Mouse (Mus musculus): ENCODE data around the gene Ccdc34. TPM values are rescaled to one million over a fixed set of nuclear protein-coding genes. Genes with fewer than 3 reads are reported as not detected.

Gene Ccdc34
- total RNA-seq, 2 experiments from 2014 or later, result 2.5 to 3.2 TPM

DNA sequence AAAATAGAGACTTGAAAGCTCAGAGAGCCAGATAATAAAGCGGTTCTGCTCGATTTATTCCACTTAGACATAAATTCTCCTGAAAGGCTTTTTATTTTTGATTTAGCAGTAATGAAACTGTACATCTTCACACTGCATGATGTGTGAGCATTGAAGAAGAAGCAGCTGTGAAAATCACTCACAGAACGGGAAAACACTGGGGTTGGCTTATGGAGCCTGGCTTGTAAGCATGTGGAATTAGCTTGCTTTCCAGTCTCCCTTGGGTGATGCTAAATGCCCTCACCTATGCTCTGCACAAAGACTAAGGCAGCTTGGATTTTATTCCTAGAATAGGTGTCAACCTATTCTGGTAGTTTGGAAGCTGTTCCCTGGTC lies 198.1 kb downstream of the Ccdc34 start:
- no peak overlapping the region for H3K4me3 ChIP-seq
- H3K27ac ChIP-seq, result no peak overlapping the region
- DNase-seq, result no peak
- intact Hi-C loops (cut with DNase I), result no loop called here
- TF ChIP-seq CTCF (IDR thresholded peaks at IDR 0.05), result no peak

DNA sequence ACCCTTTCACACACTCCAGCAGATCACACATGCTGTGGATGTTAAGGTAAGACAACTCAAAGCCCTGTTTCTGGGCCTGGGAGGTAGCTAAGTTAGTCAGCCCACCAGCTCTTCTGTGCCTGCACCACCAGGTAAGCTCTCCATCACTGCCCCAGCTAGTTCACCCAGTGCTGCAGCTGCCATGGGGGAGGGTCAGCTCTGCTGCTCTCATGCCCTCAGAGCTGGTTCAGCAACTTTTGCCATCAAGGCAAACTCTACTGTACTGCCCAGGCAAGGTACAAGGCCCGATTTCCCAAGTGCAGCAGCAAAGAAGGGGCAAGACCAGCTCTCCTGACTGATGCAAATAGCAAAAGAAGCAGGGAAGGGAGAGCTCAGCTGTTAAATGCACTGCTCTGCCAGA lies 202.9 kb downstream of the Ccdc34 start:
- no peak for DNase-seq
- intact Hi-C loops (cut with DNase I), result no loop called here
- H3K27ac ChIP-seq, result no peak overlapping the region
- TF ChIP-seq CTCF (IDR thresholded peaks at IDR 0.05), result no peak
- no peak overlapping the region for H3K4me3 ChIP-seq

DNA sequence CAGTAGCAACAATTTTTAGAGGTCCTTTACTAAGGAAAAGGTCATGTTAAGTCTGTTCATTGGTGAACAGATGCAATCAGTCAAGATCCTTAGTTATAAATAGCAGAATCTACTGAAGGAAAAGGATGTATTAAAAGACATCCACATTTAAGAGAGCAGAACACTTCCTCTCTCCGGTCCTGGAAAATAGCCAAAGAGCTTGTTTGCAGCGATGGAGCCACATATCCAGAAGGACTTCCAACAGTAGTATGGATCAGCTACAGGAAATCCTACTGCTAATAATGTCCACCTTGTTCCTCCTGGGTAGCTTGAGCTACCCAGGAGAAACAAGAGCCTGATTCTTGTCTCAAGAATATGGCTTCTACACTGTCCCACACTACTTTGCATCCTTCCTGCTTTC lies 205.2 kb downstream of the Ccdc34 start:
- intact Hi-C loops (cut with DNase I), result no loop called here
- TF ChIP-seq CTCF (IDR thresholded peaks at IDR 0.05), result no peak
- DNase-seq, result no peak
- no peak overlapping the region for H3K4me3 ChIP-seq
- no peak overlapping the region for H3K27ac ChIP-seq

Other genes starting within 250 kb of the Ccdc34 start
- gene Lin7c, start 127.0 kb upstream of the Ccdc34 start, total RNA-seq (2021), result 10 to 100 TPM; 27.5 to 32.9 TPM
- gene Lgr4, start 100.2 kb upstream of the Ccdc34 start, total RNA-seq (2021), result 10 to 100 TPM; 28.9 to 30.4 TPM

All from gastrocnemius, adult 2 months (tissue).